Mouse (Mus musculus): ENCODE data around the gene Krt33b. TPM values are rescaled to one million over a fixed set of nuclear protein-coding genes. Genes with fewer than 3 reads are reported as not detected.

Krt33b gene
- total RNA-seq, 2 experiments from 2014 or later: not detected

- ATAC-seq (replicated peaks; ENCODE audit: low FRiP score, low TSS enrichment, poor library complexity, severe bottlenecking): no peak
These were observed 30.6 kb downstream of the Krt33b start for GRCm38 (mm10) chr11:99999091-99999490.

- no peak for ATAC-seq (replicated peaks; ENCODE audit: low FRiP score, low TSS enrichment, poor library complexity, severe bottlenecking)
These were observed 35.3 kb downstream of the Krt33b start for GRCm38 (mm10) chr11:99994384-99994661.

- no peak for ATAC-seq (replicated peaks; ENCODE audit: low FRiP score, low TSS enrichment, poor library complexity, severe bottlenecking)
These were observed 35.9 kb downstream of the Krt33b start, which contains the start of gene Krtap17-1 for GRCm38 (mm10) chr11:99993620-99994383. Krtap17-1 (minus strand) TSS chr11:99993994.

- no peak for ATAC-seq (replicated peaks; ENCODE audit: low FRiP score, low TSS enrichment, poor library complexity, severe bottlenecking)
These were observed 39.1 kb downstream of the Krt33b start for GRCm38 (mm10) chr11:99990571-99990970.

- no peak for ATAC-seq (replicated peaks; ENCODE audit: low FRiP score, low TSS enrichment, poor library complexity, severe bottlenecking)
These were observed 39.7 kb downstream of the Krt33b start for GRCm38 (mm10) chr11:99989881-99990405.

- ATAC-seq (replicated peaks; ENCODE audit: low FRiP score, low TSS enrichment, poor library complexity, severe bottlenecking): no peak
These were observed 41.1 kb downstream of the Krt33b start for GRCm38 (mm10) chr11:99988530-99988929.

- no peak for ATAC-seq (replicated peaks; ENCODE audit: low FRiP score, low TSS enrichment, poor library complexity, severe bottlenecking)
These were observed 43.5 kb downstream of the Krt33b start, which contains the start of gene Krtap16-1 for GRCm38 (mm10) chr11:99986180-99986647. Krtap16-1 (minus strand) TSS chr11:99986597.

GRCm38 (mm10) chr11:99985291-99986092 lies 44.2 kb downstream of the Krt33b start:
- no peak; the same call in 1 of the 2 replicates for ATAC-seq (replicated peaks; ENCODE audit: low FRiP score, low TSS enrichment, poor library complexity, severe bottlenecking)

GRCm38 (mm10) chr11:99983442-99983841 lies 46.2 kb downstream of the Krt33b start:
- no peak for ATAC-seq (replicated peaks; ENCODE audit: low FRiP score, low TSS enrichment, poor library complexity, severe bottlenecking)

GRCm38 (mm10) chr11:99982731-99983130 lies 46.9 kb downstream of the Krt33b start:
- ATAC-seq (replicated peaks; ENCODE audit: low FRiP score, low TSS enrichment, poor library complexity, severe bottlenecking): no peak

GRCm38 (mm10) chr11:99978953-99979352 lies 50.7 kb downstream of the Krt33b start, which contains the start of gene Krtap29-1:
Krtap29-1 (minus strand) TSS chr11:99979053.
- no peak for ATAC-seq (replicated peaks; ENCODE audit: low FRiP score, low TSS enrichment, poor library complexity, severe bottlenecking)

Other genes with a start within 250 kb of the Krt33b start
Only the 30 nearest of the 34 such genes appear.
- not detected in 2 replicates for gene Gm11569, start 230.9 kb downstream of the Krt33b start, total RNA-seq (2014; fragmentation: Nextera tagmentation)
- not detected in 2 replicates for gene Gm11569, start 230.9 kb downstream of the Krt33b start, total RNA-seq (2017)
- not detected in 2 replicates for gene Gm11554, start 225.4 kb downstream of the Krt33b start, total RNA-seq (2014; fragmentation: Nextera tagmentation)
- gene Gm11554, start 225.4 kb downstream of the Krt33b start, total RNA-seq (2017): not detected in 2 replicates
- gene Krtap4-13, start 220.0 kb downstream of the Krt33b start, total RNA-seq (2014; fragmentation: Nextera tagmentation): not detected in 2 replicates
- gene Krtap4-13, start 220.0 kb downstream of the Krt33b start, total RNA-seq (2017): not detected in 2 replicates
- not detected in 2 replicates for gene Gm11564, start 214.2 kb downstream of the Krt33b start, total RNA-seq (2014; fragmentation: Nextera tagmentation)
- not detected in 2 replicates for gene Gm11564, start 214.2 kb downstream of the Krt33b start, total RNA-seq (2017)
- not detected in 2 replicates for gene 2300003K06Rik, start 191.8 kb downstream of the Krt33b start, total RNA-seq (2014; fragmentation: Nextera tagmentation)
- gene 2300003K06Rik, start 191.8 kb downstream of the Krt33b start, total RNA-seq (2017): not detected in 2 replicates
- gene Krtap4-16, start 178.3 kb downstream of the Krt33b start, total RNA-seq (2014; fragmentation: Nextera tagmentation): not detected in 2 replicates
- gene Krtap4-16, start 178.3 kb downstream of the Krt33b start, total RNA-seq (2017): not detected in 2 replicates
- gene Gm11568, start 172.0 kb downstream of the Krt33b start, total RNA-seq (2014; fragmentation: Nextera tagmentation): not detected in 2 replicates
- gene Gm11568, start 172.0 kb downstream of the Krt33b start, total RNA-seq (2017): not detected in 2 replicates
- gene Gm11559, start 165.4 kb downstream of the Krt33b start, total RNA-seq (2014; fragmentation: Nextera tagmentation): not detected in 2 replicates
- not detected in 2 replicates for gene Gm11559, start 165.4 kb downstream of the Krt33b start, total RNA-seq (2017)
- not detected in 2 replicates for gene Krtap9-1, start 156.5 kb downstream of the Krt33b start, total RNA-seq (2014; fragmentation: Nextera tagmentation)
- not detected in 2 replicates for gene Krtap9-1, start 156.5 kb downstream of the Krt33b start, total RNA-seq (2017)
- gene Gm11567, start 150.7 kb downstream of the Krt33b start, total RNA-seq (2014; fragmentation: Nextera tagmentation): not detected in 2 replicates
- not detected in 2 replicates for gene Gm11567, start 150.7 kb downstream of the Krt33b start, total RNA-seq (2017)
- gene Krtap31-1, start 121.9 kb downstream of the Krt33b start, total RNA-seq (2014; fragmentation: Nextera tagmentation): not detected in 2 replicates
- gene Krtap31-1, start 121.9 kb downstream of the Krt33b start, total RNA-seq (2017): not detected in 2 replicates
- not detected in 2 replicates for gene Gm11565, start 115.1 kb downstream of the Krt33b start, total RNA-seq (2014; fragmentation: Nextera tagmentation)
- gene Gm11565, start 115.1 kb downstream of the Krt33b start, total RNA-seq (2017): not detected in 2 replicates
- not detected in 2 replicates for gene Krtap31-2, start 93.6 kb downstream of the Krt33b start, total RNA-seq (2014; fragmentation: Nextera tagmentation)
- gene Krtap31-2, start 93.6 kb downstream of the Krt33b start, total RNA-seq (2017): not detected in 2 replicates
- gene Krtap9-5, start 81.4 kb downstream of the Krt33b start, total RNA-seq (2014; fragmentation: Nextera tagmentation): not detected in 2 replicates
- not detected in 2 replicates for gene Krtap9-5, start 81.4 kb downstream of the Krt33b start, total RNA-seq (2017)
- gene Krtap29-1, start 50.8 kb downstream of the Krt33b start, total RNA-seq (2014; fragmentation: Nextera tagmentation): not detected in 2 replicates
- gene Krtap29-1, start 50.8 kb downstream of the Krt33b start, total RNA-seq (2017): not detected in 2 replicates
- gene Krtap16-1, start 43.3 kb downstream of the Krt33b start, total RNA-seq (2014; fragmentation: Nextera tagmentation): not detected in 2 replicates
- gene Krtap16-1, start 43.3 kb downstream of the Krt33b start, total RNA-seq (2017): not detected in 2 replicates
- gene Krtap17-1, start 35.9 kb downstream of the Krt33b start, total RNA-seq (2014; fragmentation: Nextera tagmentation): not detected in 2 replicates
- gene Krtap17-1, start 35.9 kb downstream of the Krt33b start, total RNA-seq (2017): not detected in 2 replicates
- gene Krt33a, start 13.7 kb downstream of the Krt33b start, total RNA-seq (2014; fragmentation: Nextera tagmentation): not detected in 2 replicates
- not detected in 2 replicates for gene Krt33a, start 13.7 kb downstream of the Krt33b start, total RNA-seq (2017)
- gene Krt34, start 11.7 kb upstream of the Krt33b start, total RNA-seq (2014; fragmentation: Nextera tagmentation): not detected in 2 replicates
- gene Krt34, start 11.7 kb upstream of the Krt33b start, total RNA-seq (2017): not detected in 2 replicates
- gene Krt31, start 20.7 kb upstream of the Krt33b start, total RNA-seq (2014; fragmentation: Nextera tagmentation): not detected in 2 replicates
- gene Krt31, start 20.7 kb upstream of the Krt33b start, total RNA-seq (2017): not detected in 2 replicates
- not detected in 2 replicates for gene Krt32, start 58.4 kb upstream of the Krt33b start, total RNA-seq (2014; fragmentation: Nextera tagmentation)
- gene Krt32, start 58.4 kb upstream of the Krt33b start, total RNA-seq (2017): not detected in 2 replicates
- gene Krt35, start 66.4 kb upstream of the Krt33b start, total RNA-seq (2014; fragmentation: Nextera tagmentation): not detected in 2 replicates
- not detected in 2 replicates for gene Krt35, start 66.4 kb upstream of the Krt33b start, total RNA-seq (2017)
- gene Krt36, start 75.8 kb upstream of the Krt33b start, total RNA-seq (2014; fragmentation: Nextera tagmentation): not detected in 2 replicates
- not detected in 2 replicates for gene Krt36, start 75.8 kb upstream of the Krt33b start, total RNA-seq (2017)
- not detected in 2 replicates for gene Krt13, start 91.7 kb upstream of the Krt33b start, total RNA-seq (2014; fragmentation: Nextera tagmentation)
- gene Krt13, start 91.7 kb upstream of the Krt33b start, total RNA-seq (2017): not detected in 2 replicates
- not detected in 2 replicates for gene Krt15, start 106.1 kb upstream of the Krt33b start, total RNA-seq (2014; fragmentation: Nextera tagmentation)
- gene Krt15, start 106.1 kb upstream of the Krt33b start, total RNA-seq (2017): not detected in 2 replicates
- gene Krt19, start 118.8 kb upstream of the Krt33b start, total RNA-seq (2014; fragmentation: Nextera tagmentation): not detected in 2 replicates
- not detected in 2 replicates for gene Krt19, start 118.8 kb upstream of the Krt33b start, total RNA-seq (2017)
- not detected in 2 replicates for gene Krt9, start 163.4 kb upstream of the Krt33b start, total RNA-seq (2014; fragmentation: Nextera tagmentation)
- not detected in 2 replicates for gene Krt9, start 163.4 kb upstream of the Krt33b start, total RNA-seq (2017)
- not detected in 2 replicates for gene Krt14, start 177.7 kb upstream of the Krt33b start, total RNA-seq (2014; fragmentation: Nextera tagmentation)
- not detected in 2 replicates for gene Krt14, start 177.7 kb upstream of the Krt33b start, total RNA-seq (2017)
- not detected in 2 replicates for gene Krt16, start 219.0 kb upstream of the Krt33b start, total RNA-seq (2014; fragmentation: Nextera tagmentation)
- not detected in 2 replicates for gene Krt16, start 219.0 kb upstream of the Krt33b start, total RNA-seq (2017)
- not detected in 2 replicates for gene Krt17, start 231.2 kb upstream of the Krt33b start, total RNA-seq (2014; fragmentation: Nextera tagmentation)
- not detected in 2 replicates for gene Krt17, start 231.2 kb upstream of the Krt33b start, total RNA-seq (2017)

All from megakaryocyte-erythroid progenitor cell, adult 5-6 weeks (primary cell).